Mouse (Mus musculus) limb, embryonic 15.5 days (tissue): ENCODE results near the gene Fhit. TPM values are rescaled to one million over a fixed set of nuclear protein-coding genes. Genes with fewer than 3 reads are reported as not detected.
"Not testable (repeated sequence)": the region's sequence is repeated elsewhere in the genome, so short reads cannot be mapped to it uniquely, and the experiment has no call there.

Source experiments
- ATAC-seq: fragments of 200-750 bp; cut with Nextera tagmentation; 2 replicates; pipeline ENCODE4 v1.8.0; 2017; ENCODE audit warnings: low read depth, moderate TSS enrichment; ENCODE audit not compliant: insufficient number of reproducible peaks, low FRiP score, low TSS enrichment
- H3K27ac ChIP-seq: fragments of 300-500 bp; sonication (generic); 2 replicates; pipeline ENCODE4 v1.5.1; 2015; ENCODE audit warnings: moderate library complexity, mild to moderate bottlenecking, inconsistent platforms
- H3K27me3 ChIP-seq: fragments of 300-500 bp; sonication (generic); 2 replicates; pipeline ENCODE4 v1.6.1; 2015; ENCODE audit warnings: inconsistent platforms
- H3K36me3 ChIP-seq: fragments of 300-500 bp; sonication (generic); 2 replicates; pipeline ENCODE4 v1.6.1; 2015; ENCODE audit warnings: inconsistent platforms
- H3K4me1 ChIP-seq: fragments of 300-500 bp; sonication (generic); 2 replicates; pipeline ENCODE4 v1.6.1; 2015; ENCODE audit warnings: inconsistent platforms
- H3K4me2 ChIP-seq: fragments of 300-500 bp; sonication (generic); 2 replicates; pipeline ENCODE4 v1.6.1; 2015; ENCODE audit warnings: mild to moderate bottlenecking, inconsistent platforms
- H3K4me3 ChIP-seq: fragments of 300-500 bp; sonication (generic); 2 replicates; pipeline ENCODE4 v1.5.1; 2015; ENCODE audit warnings: mild to moderate bottlenecking, inconsistent platforms
- H3K9ac ChIP-seq: fragments of 300-500 bp; sonication (generic); 2 replicates; pipeline ENCODE4 v1.6.1; 2015; ENCODE audit warnings: inconsistent platforms
- H3K9me3 ChIP-seq: fragments of 300-500 bp; sonication (generic); 2 replicates; pipeline ENCODE4 v1.6.1; 2016; ENCODE audit warnings: inconsistent platforms
- WGBS: fragments of 180-500 bp; shearing (Covaris S2); methylation state at CpG from one replicate; pipeline ENCODE4 v1.1.7; 2015; 5-methylcytosine and 5-hydroxymethylcytosine counted together
- polyA plus RNA-seq: library from polyadenylated mRNA; unstranded; fragments of >200 nt; fragmentation: Nextera tagmentation; extraction: Ambion mirVana; gene quantifications from 2 replicates; pipeline ENCODE4 v1.2.1, GENCODE M21; 2015

The Fhit gene
- polyA plus RNA-seq, 1 experiment from 2014 or later: 5.2 TPM

GRCm38 (mm10) chr14:11085596-11085995, 76.2 kb downstream of the Fhit start:
- no peak overlapping the region for H3K4me2 ChIP-seq
- no peak overlapping the region for H3K9ac ChIP-seq
- H3K27ac ChIP-seq: no peak overlapping the region
- H3K9me3 ChIP-seq: no peaks in the 10 kb centered on the region
- no peak overlapping the region for H3K4me3 ChIP-seq
- no peak for ATAC-seq
- no peaks in the 10 kb centered on the region for H3K36me3 ChIP-seq
- H3K4me1 ChIP-seq: no peaks in the 10 kb centered on the region
- WGBS: 92% methylated on average over 3 of the region's 3 CpGs
- H3K27me3 ChIP-seq: no peaks in the 10 kb centered on the region

- Histone ChIP-seq H3K36me3 (no peaks in the 10 kb centered on the region), H3K4me2 (no peak overlapping the region), H3K27ac (no peak overlapping the region), H3K4me3 (no peak overlapping the region), H3K4me1 (no peaks in the 10 kb centered on the region), H3K9ac (no peak overlapping the region), H3K9me3 (no peaks in the 10 kb centered on the region), H3K27me3 (no peaks in the 10 kb centered on the region)
- no peak for ATAC-seq
- 59% methylated on average over 3 of the region's 3 CpGs for WGBS
Observed at GRCm38 (mm10) chr14:11083946-11084345, 77.9 kb downstream of the Fhit start.

GRCm38 (mm10) chr14:11083462-11083861, 78.4 kb downstream of the Fhit start:
- WGBS: 45% methylated on average over 5 of the region's 5 CpGs
- H3K27ac ChIP-seq: no peak overlapping the region
- H3K27me3 ChIP-seq: no peaks in the 10 kb centered on the region
- no peaks in the 10 kb centered on the region for H3K36me3 ChIP-seq
- ATAC-seq: no peak
- H3K4me3 ChIP-seq: no peak overlapping the region
- H3K4me1 ChIP-seq: no peaks in the 10 kb centered on the region
- H3K9me3 ChIP-seq: no peaks in the 10 kb centered on the region
- no peak overlapping the region for H3K9ac ChIP-seq
- H3K4me2 ChIP-seq: no peak overlapping the region

GRCm38 (mm10) chr14:11063594-11063993, 98.2 kb downstream of the Fhit start:
- Histone ChIP-seq H3K9ac (no peak overlapping the region), H3K4me3 (no peak overlapping the region), H3K9me3 (no peaks in the 10 kb centered on the region), H3K27me3 (no peaks in the 10 kb centered on the region), H3K4me2 (no peak overlapping the region), H3K27ac (no peak overlapping the region), H3K36me3 (no peaks in the 10 kb centered on the region), H3K4me1 (no peaks in the 10 kb centered on the region)
- WGBS: 81% methylated on average over 2 of the region's 2 CpGs
- ATAC-seq: no peak

- Histone ChIP-seq H3K4me1 (no peaks in the 10 kb centered on the region), H3K36me3 (no peaks in the 10 kb centered on the region), H3K9me3 (no peaks in the 10 kb centered on the region), H3K27me3 (no peaks in the 10 kb centered on the region), H3K4me3 (no peak overlapping the region), H3K9ac (no peak overlapping the region), H3K4me2 (no peak overlapping the region), H3K27ac (no peak overlapping the region)
- ATAC-seq: no peak
Observed at GRCm38 (mm10) chr14:11060221-11060620, 101.6 kb downstream of the Fhit start.

GRCm38 (mm10) chr14:11039503-11040300, 122.1 kb downstream of the Fhit start:
- 73% methylated on average over 8 of the region's 8 CpGs for WGBS
- not testable (repeated sequence) for ATAC-seq

GRCm38 (mm10) chr14:11021391-11021790, 140.4 kb downstream of the Fhit start:
- WGBS: 36% methylated on average over 3 of the region's 3 CpGs
- Histone ChIP-seq H3K4me1 (no peaks in the 10 kb centered on the region), H3K9me3 (no peaks in the 10 kb centered on the region), H3K4me3 (no peak overlapping the region), H3K36me3 (no peaks in the 10 kb centered on the region), H3K27ac (no peak overlapping the region), H3K27me3 (no peaks in the 10 kb centered on the region), H3K4me2 (no peak overlapping the region), H3K9ac (no peak overlapping the region)
- no peak for ATAC-seq

More at GRCm38 (mm10) chr14:11039503-11040300, 122.1 kb downstream of the Fhit start:
- not testable (repeated sequence) for H3K4me3 ChIP-seq, H3K4me1 ChIP-seq, H3K9me3 ChIP-seq, H3K27me3 ChIP-seq, H3K27ac ChIP-seq, H3K4me2 ChIP-seq, H3K9ac ChIP-seq, H3K36me3 ChIP-seq

- Histone ChIP-seq H3K27ac (no peak overlapping the region), H3K4me1 (no peaks in the 10 kb centered on the region), H3K9ac (no peak overlapping the region), H3K4me2 (no peak overlapping the region), H3K9me3 (no peaks in the 10 kb centered on the region), H3K27me3 (no peaks in the 10 kb centered on the region), H3K4me3 (no peak overlapping the region), H3K36me3 (no peaks in the 10 kb centered on the region)
- 83% methylated on average over 3 of the region's 3 CpGs for WGBS
- ATAC-seq: no peak
Observed at GRCm38 (mm10) chr14:10978651-10979050, 183.2 kb downstream of the Fhit start.

- no peak for ATAC-seq
- Histone ChIP-seq H3K27me3 (no peaks in the 10 kb centered on the region), H3K9ac (no peak overlapping the region), H3K36me3 (no peaks in the 10 kb centered on the region), H3K4me1 (no peaks in the 10 kb centered on the region), H3K9me3 (no peaks in the 10 kb centered on the region), H3K4me2 (no peak overlapping the region), H3K4me3 (no peak overlapping the region), H3K27ac (no peak overlapping the region)
- WGBS: 84% methylated on average over 1 of the region's 1 CpGs
Observed at GRCm38 (mm10) chr14:10941647-10942046, 220.2 kb downstream of the Fhit start.

GRCm38 (mm10) chr14:10933667-10934066, 228.2 kb downstream of the Fhit start:
- 38% methylated on average over 3 of the region's 3 CpGs for WGBS
- Histone ChIP-seq H3K4me2 (no peak overlapping the region), H3K27me3 (no peaks in the 10 kb centered on the region), H3K4me1 (no peaks in the 10 kb centered on the region), H3K36me3 (no peaks in the 10 kb centered on the region), H3K4me3 (no peak overlapping the region), H3K9ac (no peak overlapping the region), H3K9me3 (no peaks in the 10 kb centered on the region; the same call in 1 of the 2 replicates), H3K27ac (no peak overlapping the region)
- ATAC-seq: no peak

GRCm38 (mm10) chr14:10917893-10918803, 243.7 kb downstream of the Fhit start:
- ATAC-seq: no peak
- H3K4me1 ChIP-seq: no peaks in the 10 kb centered on the region
- H3K4me2 ChIP-seq: no peak overlapping the region
- H3K36me3 ChIP-seq: no peaks in the 10 kb centered on the region
- WGBS: 63% methylated on average over 7 of the region's 7 CpGs
- no peaks in the 10 kb centered on the region for H3K9me3 ChIP-seq
- no peak overlapping the region for H3K4me3 ChIP-seq
- H3K27ac ChIP-seq: no peak overlapping the region
- no peaks in the 10 kb centered on the region for H3K27me3 ChIP-seq
- no peak overlapping the region for H3K9ac ChIP-seq

- H3K36me3 ChIP-seq: no peaks in the 10 kb centered on the region
- no peak overlapping the region for H3K4me2 ChIP-seq
- H3K9ac ChIP-seq: no peak overlapping the region
- H3K27me3 ChIP-seq: no peaks in the 10 kb centered on the region
- H3K4me3 ChIP-seq: no peak overlapping the region
- no peaks in the 10 kb centered on the region for H3K9me3 ChIP-seq
- no peak for ATAC-seq
- WGBS: 83% methylated on average over 2 of the region's 2 CpGs
- H3K4me1 ChIP-seq: no peaks in the 10 kb centered on the region
- no peak overlapping the region for H3K27ac ChIP-seq
Observed at GRCm38 (mm10) chr14:10908011-10908410, 253.8 kb downstream of the Fhit start.
